Mouse (Mus musculus) forebrain, embryonic 16.5 days (tissue): ENCODE measurements at regions not wholly inside any gene's neighbourhood (a gene's known extent, or its start where the extent isn't known, plus 50 kb on each side); places are given as distances from the start of the nearest gene placed in this dataset.
A peak's percentile ranks its signal among the peaks of the same experiment; 100 is the strongest.

Source experiments
- ATAC-seq: fragments of 200-750 bp; cut with Nextera tagmentation; 2 replicates; pipeline ENCODE4 v1.8.0; 2017; ENCODE audit warnings: mild to moderate bottlenecking, moderate library complexity
- H3K27ac ChIP-seq: fragments of 300-500 bp; sonication (generic); 2 replicates; pipeline ENCODE4 v1.5.1; 2014; ENCODE audit warnings: low read length, control low read depth
- H3K27me3 ChIP-seq: fragments of 300-500 bp; sonication (generic); replicated peaks from 2 replicates; pipeline ENCODE4 v1.6.1; 2014; ENCODE audit warnings: low read length; ENCODE audit not compliant: control insufficient read depth, insufficient read depth
- H3K36me3 ChIP-seq: fragments of 300-500 bp; sonication (generic); 2 replicates; pipeline ENCODE4 v1.6.1; 2014; ENCODE audit not compliant: control insufficient read depth, insufficient read depth
- H3K4me1 ChIP-seq: fragments of 300-500 bp; sonication (generic); replicated peaks from 2 replicates; pipeline ENCODE4 v1.6.1; 2014; ENCODE audit warnings: low read length; ENCODE audit not compliant: control insufficient read depth, insufficient read depth
- H3K4me2 ChIP-seq: fragments of 300-500 bp; sonication (generic); 2 replicates; pipeline ENCODE4 v1.6.1; 2014; ENCODE audit warnings: mild to moderate bottlenecking, low read length, control low read depth
- H3K4me3 ChIP-seq: fragments of 300-500 bp; sonication (generic); replicated peaks from 2 replicates; pipeline ENCODE4 v1.5.1; 2014; ENCODE audit warnings: mild to moderate bottlenecking, low read length, control low read depth
- H3K9ac ChIP-seq: fragments of 300-500 bp; sonication (generic); replicated peaks from 2 replicates; pipeline ENCODE4 v1.6.1; 2014; ENCODE audit warnings: low read depth, low read length, control low read depth
- H3K9me3 ChIP-seq: fragments of 300-500 bp; sonication (generic); 2 replicates; pipeline ENCODE4 v1.6.1; 2016; ENCODE audit warnings: low read length; ENCODE audit not compliant: control insufficient read depth
- WGBS: fragments of 180-500 bp; shearing (Covaris S2); extraction: QIAGEN DNeasy Blood & Tissue Kit; methylation state at CpG from one replicate; pipeline ENCODE4 v1.1.7; 2014; 5-methylcytosine and 5-hydroxymethylcytosine counted together

DNA sequence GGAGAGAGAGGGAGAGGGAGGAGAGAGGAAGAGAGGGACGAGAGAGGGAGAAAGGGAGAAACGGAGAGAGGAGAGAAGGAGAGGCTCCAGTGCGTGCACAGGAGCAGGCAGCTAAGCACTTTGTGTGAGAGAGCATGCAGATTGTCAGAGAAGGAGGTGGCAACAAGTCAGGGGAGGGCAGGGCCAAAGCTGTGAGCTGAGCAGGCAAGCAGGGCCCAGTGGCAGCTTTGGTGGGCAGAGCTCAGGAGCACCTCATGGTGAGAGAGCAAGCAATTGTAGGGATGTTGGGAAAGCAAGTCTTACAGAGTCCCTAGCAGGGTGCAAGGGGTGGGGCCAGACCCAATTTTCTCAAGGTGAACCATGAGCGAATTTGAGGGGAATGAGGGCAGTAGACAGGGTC, 234.3 kb upstream of the Hey2 start:
- no peak overlapping the region for H3K9ac ChIP-seq
- H3K4me2 ChIP-seq = no peak overlapping the region
- no peaks in the 10 kb centered on the region for H3K36me3 ChIP-seq
- no peaks in the 10 kb centered on the region for H3K27me3 ChIP-seq
- H3K4me3 ChIP-seq = no peak overlapping the region
- H3K4me1 ChIP-seq = no peaks in the 10 kb centered on the region
- no peaks in the 10 kb centered on the region for H3K9me3 ChIP-seq
- no peak overlapping the region for H3K27ac ChIP-seq
- ATAC-seq = no peak
- WGBS = 30% methylated on average over 4 of the region's 4 CpGs

DNA sequence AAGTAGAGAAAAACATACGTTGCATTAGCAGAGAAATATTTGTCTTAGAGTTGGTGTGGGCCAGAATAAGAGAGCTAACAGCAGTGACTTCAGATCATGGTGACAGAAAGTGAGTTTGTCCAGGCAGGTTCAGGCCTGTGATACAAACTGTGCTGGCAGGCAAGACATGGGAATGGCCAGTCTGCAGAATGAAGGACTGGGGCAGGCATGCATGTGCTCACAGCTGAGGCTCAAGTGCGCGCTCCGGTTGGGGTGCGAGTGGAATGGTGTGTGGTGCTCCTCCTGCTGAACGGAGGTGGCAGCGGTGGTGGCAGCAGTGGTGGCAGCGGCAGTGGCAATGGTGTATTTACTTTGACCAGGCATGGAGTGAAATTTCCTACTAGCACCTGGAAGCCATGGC, 233.8 kb upstream of the Hey2 start:
- no peak for ATAC-seq
- Histone ChIP-seq H3K4me1 (no peaks in the 10 kb centered on the region), H3K36me3 (no peaks in the 10 kb centered on the region), H3K27ac (no peak overlapping the region), H3K4me2 (no peak overlapping the region), H3K9ac (no peak overlapping the region), H3K9me3 (no peaks in the 10 kb centered on the region), H3K27me3 (no peaks in the 10 kb centered on the region), H3K4me3 (no peak overlapping the region)
- 73% methylated on average over 8 of the region's 8 CpGs for WGBS

DNA sequence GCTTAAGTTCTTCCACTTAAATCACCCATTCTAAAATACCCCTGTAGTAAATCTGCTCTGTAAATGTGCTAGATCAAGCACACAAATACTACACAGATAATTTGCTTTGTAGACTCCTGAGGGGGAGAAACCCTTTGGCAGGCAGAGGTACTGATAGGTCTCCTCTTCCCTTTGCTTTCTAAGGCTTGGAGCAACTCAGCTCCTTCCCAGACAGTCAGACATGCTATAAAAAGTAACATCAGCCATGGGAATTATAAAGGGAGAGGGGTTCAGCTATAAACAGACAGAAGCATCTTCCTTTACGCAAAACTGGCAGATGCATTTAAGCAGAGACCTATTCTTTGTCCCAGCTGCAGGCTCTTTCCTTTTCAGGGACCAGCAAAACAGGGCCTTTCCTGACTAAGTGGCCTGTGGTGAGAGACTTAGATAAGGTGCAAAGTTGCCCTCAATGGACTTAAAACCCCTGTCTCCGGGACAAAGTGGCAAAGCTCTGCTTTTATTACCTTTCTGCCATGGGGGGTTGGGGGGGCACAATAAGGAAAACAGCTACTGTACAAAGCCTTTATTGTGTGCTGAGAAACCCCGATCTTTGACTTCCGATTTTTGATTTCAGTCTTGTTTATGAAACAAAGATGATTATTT, 231.5 kb upstream of the Hey2 start:
- ATAC-seq = no peak
- H3K4me2 ChIP-seq = no peak overlapping the region
- H3K27me3 ChIP-seq = no peaks in the 10 kb centered on the region
- 67% methylated on average over 4 of the region's 4 CpGs for WGBS
- H3K36me3 ChIP-seq = no peaks in the 10 kb centered on the region
- H3K4me1 ChIP-seq = no peaks in the 10 kb centered on the region
- H3K4me3 ChIP-seq = no peak overlapping the region
- no peak overlapping the region for H3K27ac ChIP-seq
- H3K9ac ChIP-seq = no peak overlapping the region; the same call in 1 of the 2 replicates
- H3K9me3 ChIP-seq = no peaks in the 10 kb centered on the region

DNA sequence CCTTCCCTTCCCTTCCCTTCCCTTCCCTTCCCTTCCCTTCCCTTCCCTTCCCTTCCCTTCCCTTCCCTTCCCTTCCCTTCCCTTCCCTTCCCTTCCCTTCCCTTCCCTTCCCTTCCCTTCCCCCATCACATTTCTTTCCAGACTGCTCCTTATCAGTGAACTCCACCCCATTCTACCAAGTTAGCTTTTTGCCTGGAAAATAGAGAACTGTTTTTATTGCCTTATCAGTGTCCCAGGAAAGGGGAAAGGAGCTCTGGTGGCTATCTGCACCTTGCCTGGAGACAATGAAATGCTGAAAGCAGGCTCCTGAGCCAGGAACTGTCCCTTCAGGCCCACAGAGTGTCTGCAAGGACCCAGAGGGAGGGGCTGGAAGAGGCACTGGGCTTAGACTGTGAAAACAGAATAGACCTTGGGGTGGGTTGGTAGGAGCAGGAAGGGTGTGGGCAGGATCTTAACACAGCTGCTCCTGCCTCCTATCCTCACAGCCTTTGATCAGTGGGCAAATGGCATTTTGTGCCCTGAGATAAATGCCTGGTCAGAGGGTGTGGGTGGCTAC, 226.1 kb upstream of the Hey2 start:
- H3K4me1 ChIP-seq = no peaks in the 10 kb centered on the region
- no peak overlapping the region for H3K4me3 ChIP-seq
- no peak overlapping the region for H3K9ac ChIP-seq
- H3K9me3 ChIP-seq = no peaks in the 10 kb centered on the region
- no peak overlapping the region for H3K27ac ChIP-seq
- no peak for ATAC-seq
- H3K4me2 ChIP-seq = no peak overlapping the region
- H3K27me3 ChIP-seq = no peaks in the 10 kb centered on the region
- no peaks in the 10 kb centered on the region for H3K36me3 ChIP-seq

DNA sequence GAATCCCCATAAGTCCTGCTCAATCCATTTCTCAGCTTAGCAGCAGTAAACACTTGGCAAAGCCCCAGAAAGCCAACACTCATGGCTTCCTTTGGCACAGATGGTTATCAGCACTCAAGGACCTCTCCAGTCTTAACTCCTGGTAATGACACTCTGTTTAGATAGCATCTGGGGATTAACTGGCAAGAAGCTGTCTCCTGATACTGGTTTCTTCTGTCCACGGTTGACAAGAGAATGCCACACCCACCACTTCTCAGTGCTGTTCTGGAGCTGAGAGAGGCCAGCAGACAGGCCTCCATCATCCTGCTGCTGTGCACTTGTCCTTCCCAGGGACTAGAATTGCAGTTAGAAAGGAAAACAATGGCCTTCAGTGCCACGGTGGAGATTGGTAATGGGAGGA, 220.1 kb upstream of the Hey2 start:
- Histone ChIP-seq H3K4me3 (no peak overlapping the region), H3K27me3 (no peaks in the 10 kb centered on the region), H3K9ac (no peak overlapping the region), H3K4me2 (no peak overlapping the region), H3K27ac (no peak overlapping the region), H3K36me3 (no peaks in the 10 kb centered on the region), H3K4me1 (no peaks in the 10 kb centered on the region), H3K9me3 (no peaks in the 10 kb centered on the region)
- ATAC-seq = no peak
- WGBS = 58% methylated on average over 2 of the region's 2 CpGs

DNA sequence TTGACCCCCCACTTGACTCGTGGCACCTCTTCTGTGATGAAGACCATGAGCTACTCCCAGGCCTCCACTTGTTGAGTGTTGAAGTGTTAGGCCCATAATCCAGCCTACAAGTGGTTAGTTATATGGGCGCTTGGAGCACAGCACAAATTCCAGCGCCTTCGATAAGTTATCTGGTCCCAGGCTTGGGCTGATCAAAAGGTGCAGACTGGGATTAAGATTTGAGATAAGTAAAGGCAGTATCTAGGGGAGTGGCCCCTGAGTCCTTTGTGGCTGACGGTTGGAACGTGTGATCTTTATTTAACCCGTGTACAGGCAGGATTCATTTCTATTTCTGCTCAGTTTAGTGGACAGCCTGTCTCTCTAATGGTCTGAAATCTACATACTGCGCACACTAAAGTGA, 210.7 kb upstream of the Hey2 start:
- ATAC-seq = no peak
- Histone ChIP-seq H3K4me2 (no peak overlapping the region), H3K9ac (no peak overlapping the region), H3K27me3 (no peaks in the 10 kb centered on the region), H3K9me3 (no peaks in the 10 kb centered on the region), H3K36me3 (no peaks in the 10 kb centered on the region), H3K4me1 (no peaks in the 10 kb centered on the region), H3K27ac (no peak overlapping the region), H3K4me3 (no peak overlapping the region)
- WGBS = 86% methylated on average over 8 of the region's 8 CpGs

DNA sequence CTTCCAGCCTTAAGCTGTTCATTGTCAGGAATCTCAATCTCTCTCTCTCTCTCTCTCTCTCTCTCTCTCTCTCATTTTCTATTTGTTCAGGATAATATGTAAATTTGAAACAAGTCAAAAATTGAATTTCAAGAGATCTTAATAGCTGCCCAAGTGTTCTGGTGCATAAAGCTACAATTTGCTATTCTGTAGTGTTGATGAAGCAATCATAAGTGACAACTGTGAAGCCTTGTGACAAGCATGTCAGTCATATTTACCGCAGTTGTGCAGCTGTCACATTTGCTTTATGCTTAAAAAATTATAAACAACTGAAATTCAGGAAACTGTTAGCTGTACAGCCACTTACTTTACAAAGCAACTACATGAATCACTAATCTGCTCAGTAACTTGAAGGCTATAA, 208.6 kb upstream of the Hey2 start:
- H3K4me2 ChIP-seq = no peak overlapping the region
- no peaks in the 10 kb centered on the region for H3K4me1 ChIP-seq
- H3K4me3 ChIP-seq = no peak overlapping the region
- no peak overlapping the region for H3K9ac ChIP-seq
- WGBS = 65% methylated on average over 1 of the region's 1 CpGs
- H3K9me3 ChIP-seq = no peaks in the 10 kb centered on the region
- no peaks in the 10 kb centered on the region for H3K36me3 ChIP-seq
- ATAC-seq = peak; percentile 55
- no peak overlapping the region for H3K27ac ChIP-seq
- no peaks in the 10 kb centered on the region for H3K27me3 ChIP-seq

DNA sequence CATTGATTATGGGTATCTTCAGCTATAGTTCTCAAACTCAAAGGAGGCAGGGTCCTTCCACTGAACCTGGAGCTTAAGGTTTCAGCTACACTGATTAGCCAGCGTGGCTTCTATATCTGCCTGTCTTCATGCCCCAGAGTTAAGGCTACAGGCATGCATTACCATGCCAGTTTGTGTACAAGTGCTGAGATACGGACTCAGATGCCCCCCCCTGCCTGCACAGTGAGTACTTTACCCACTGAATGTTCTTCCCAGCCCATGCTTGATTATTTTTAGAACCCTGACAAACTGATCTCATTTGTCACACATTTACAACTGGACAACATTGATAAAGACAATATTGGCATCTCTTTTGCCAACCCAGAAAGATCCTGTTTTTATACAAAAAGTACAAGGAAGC, 206.8 kb upstream of the Hey2 start:
- H3K4me1 ChIP-seq = no peaks in the 10 kb centered on the region
- no peak for ATAC-seq
- H3K27ac ChIP-seq = no peak overlapping the region

DNA sequence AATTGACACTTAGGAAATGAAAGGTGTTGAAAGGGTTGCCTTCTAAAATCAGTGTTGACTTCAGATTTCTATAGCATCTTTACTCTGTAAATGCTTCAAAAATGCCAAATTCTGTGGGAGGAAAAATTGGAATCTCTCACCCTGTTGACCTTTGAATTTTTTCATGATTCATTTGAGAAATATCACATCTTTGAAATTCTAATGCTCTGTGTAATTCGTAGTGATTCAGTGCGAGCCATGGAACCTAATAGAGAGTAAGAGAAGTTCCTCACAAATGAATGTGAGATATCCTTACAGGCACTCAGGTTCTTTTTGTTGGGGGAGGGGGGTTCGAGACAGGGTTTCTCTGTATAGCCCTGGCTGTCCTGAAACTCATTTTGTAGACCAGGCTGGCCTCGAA, 193.0 kb upstream of the Hey2 start:
- no peak overlapping the region for H3K9ac ChIP-seq
- no peaks in the 10 kb centered on the region for H3K27me3 ChIP-seq
- 90% methylated on average over 4 of the region's 4 CpGs for WGBS
- ATAC-seq = no peak
- H3K4me3 ChIP-seq = no peak overlapping the region
- no peaks in the 10 kb centered on the region for H3K4me1 ChIP-seq
- H3K9me3 ChIP-seq = no peaks in the 10 kb centered on the region
- H3K36me3 ChIP-seq = no peaks in the 10 kb centered on the region
- H3K27ac ChIP-seq = no peak overlapping the region
- no peak overlapping the region for H3K4me2 ChIP-seq

More for the DNA sequence above, 206.8 kb upstream of the Hey2 start:
- Histone ChIP-seq H3K4me3 (no peak overlapping the region), H3K9ac (no peak overlapping the region), H3K27me3 (no peaks in the 10 kb centered on the region), H3K4me2 (no peak overlapping the region), H3K36me3 (no peaks in the 10 kb centered on the region), H3K9me3 (no peaks in the 10 kb centered on the region)
- WGBS = 86% methylated on average over 2 of the region's 2 CpGs

DNA sequence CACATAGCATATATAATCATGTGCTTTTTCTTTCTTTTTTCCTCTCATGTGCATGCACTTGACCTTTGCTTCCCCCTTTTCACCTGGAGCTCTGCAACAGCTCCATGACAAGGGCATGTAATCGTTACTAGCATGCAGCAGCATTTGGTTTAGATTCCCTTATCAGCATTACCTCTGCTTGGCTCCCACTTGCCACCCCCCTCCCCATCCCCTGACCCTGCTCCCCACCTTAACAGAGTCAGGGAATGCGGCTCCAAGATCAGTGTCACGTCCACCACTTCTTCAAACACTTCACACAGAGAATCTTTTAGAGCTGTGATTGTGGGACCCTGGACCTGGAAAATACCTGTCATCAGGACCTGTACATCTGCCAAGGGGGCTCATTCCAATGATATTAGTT, 192.2 kb upstream of the Hey2 start:
- Histone ChIP-seq H3K4me1 (no peaks in the 10 kb centered on the region), H3K9me3 (no peaks in the 10 kb centered on the region), H3K4me2 (no peak overlapping the region), H3K4me3 (no peak overlapping the region), H3K27me3 (no peaks in the 10 kb centered on the region), H3K27ac (no peak overlapping the region), H3K9ac (no peak overlapping the region), H3K36me3 (no peaks in the 10 kb centered on the region)
- ATAC-seq = no peak
- WGBS = 69% methylated on average over 3 of the region's 3 CpGs
